Mouse (Mus musculus) limb, embryonic 14.5 days (tissue): ENCODE data around the gene Twsg1. TPM values are rescaled to one million over a fixed set of nuclear protein-coding genes. Genes with fewer than 3 reads are reported as not detected.
A peak's percentile ranks its signal among the peaks of the same experiment; 100 is the strongest.

Source experiments
- ATAC-seq: fragments of 200-750 bp; cut with Nextera tagmentation; 2 replicates; pipeline ENCODE4 v1.8.0; 2017; ENCODE audit warnings: low read depth, moderate number of reproducible peaks, moderate TSS enrichment; ENCODE audit not compliant: low FRiP score
- DNase-seq: peaks from one replicate; pipeline ENCODE4 v3.0.0-alpha.2; 2015; ENCODE audit warnings: low spot score
- H3K27ac ChIP-seq: fragments of 300-500 bp; sonication (generic); replicated peaks from 2 replicates; pipeline ENCODE4 v1.5.1; 2014; ENCODE audit warnings: low read depth, mild to moderate bottlenecking, low read length, moderate library complexity, mixed read lengths
- H3K27me3 ChIP-seq: fragments of 300-500 bp; sonication (generic); 2 replicates; pipeline ENCODE4 v1.6.1; 2014; ENCODE audit warnings: low read length, mixed read lengths; ENCODE audit not compliant: control insufficient read depth, insufficient read depth
- H3K36me3 ChIP-seq: fragments of 300-500 bp; sonication (generic); 2 replicates; pipeline ENCODE4 v1.6.1; 2014; ENCODE audit warnings: mild to moderate bottlenecking, low read length, moderate library complexity, mixed read lengths; ENCODE audit not compliant: control insufficient read depth, insufficient read depth
- H3K4me1 ChIP-seq: fragments of 300-500 bp; sonication (generic); 2 replicates; pipeline ENCODE4 v1.6.1; 2014; ENCODE audit warnings: antibody characterized with exemption, low read length, mixed read lengths; ENCODE audit not compliant: control insufficient read depth, insufficient read depth
- H3K4me2 ChIP-seq: fragments of 300-500 bp; sonication (generic); replicated peaks from 2 replicates; pipeline ENCODE4 v1.6.1; 2014; ENCODE audit warnings: low read depth, mild to moderate bottlenecking, low read length, moderate library complexity; ENCODE audit not compliant: severe bottlenecking
- H3K4me3 ChIP-seq: fragments of 300-500 bp; sonication (generic); replicated peaks from 2 replicates; pipeline ENCODE4 v1.5.1; 2014; ENCODE audit warnings: low read length
- H3K9ac ChIP-seq: fragments of 300-500 bp; sonication (generic); 2 replicates; pipeline ENCODE4 v1.6.1; 2014; ENCODE audit warnings: mild to moderate bottlenecking, low read depth, low read length, moderate library complexity; ENCODE audit not compliant: severe bottlenecking
- H3K9me3 ChIP-seq: fragments of 300-500 bp; sonication (generic); 2 replicates; pipeline ENCODE4 v1.6.1; 2016; ENCODE audit warnings: low read length; ENCODE audit not compliant: control insufficient read depth
- POLR2A ChIP-seq: fragments of 200-500 bp; IDR thresholded peaks from 2 replicates; pipeline ENCODE4 v1.8.0; 2012; ENCODE audit warnings: inconsistent platforms, mild to moderate bottlenecking, moderate library complexity, borderline replicate concordance; ENCODE audit not compliant: insufficient read depth, insufficient read length; ENCODE audit errors: extremely low read depth
- WGBS: fragments of 180-500 bp; shearing (Covaris S2); extraction: QIAGEN DNeasy Blood & Tissue Kit; methylation state at CpG from one replicate; pipeline ENCODE4 v1.1.7; 2014; 5-methylcytosine and 5-hydroxymethylcytosine counted together
- polyA plus RNA-seq, 2 experiments: library from polyadenylated mRNA; depleted of rRNA in 1 of 2; stranded (reverse) in 1 of 2; unstranded in 1 of 2; fragments of >200 nt; fragmentation: Nextera tagmentation in 1 of 2; extraction: Ambion mirVana in 1 of 2; gene quantifications; 2 replicates each; pipeline versions ENCODE4 v1.2.1 to v1.2.3; 2012 to 2014

Gene Twsg1
- polyA plus RNA-seq, 2 experiments, result 91.8 to 158 TPM

- DNase-seq (no peak), ATAC-seq (no peak)
- H3K9ac ChIP-seq, result no peak overlapping the region
- H3K27me3 ChIP-seq, result no peaks in the 10 kb centered on the region
- no peak overlapping the region for H3K4me3 ChIP-seq
- H3K4me1 ChIP-seq, result no peaks in the 10 kb centered on the region
- H3K36me3 ChIP-seq, result no peaks in the 10 kb centered on the region
- no peak for TF ChIP-seq POLR2A
- H3K27ac ChIP-seq, result no peak overlapping the region
- no peaks in the 10 kb centered on the region for H3K9me3 ChIP-seq
- whole genome bisulfite sequencing, result 88% methylated on average over 3 of the region's 3 CpGs
- H3K4me2 ChIP-seq, result no peak overlapping the region
Observed at GRCm38 (mm10) chr17:65956140-65956539, 5.1 kb upstream of the Twsg1 start.

- H3K9me3 ChIP-seq, result no peaks in the 10 kb centered on the region
- 71% methylated on average over 4 of the region's 4 CpGs for WGBS
- no peak overlapping the region for H3K4me2 ChIP-seq
- ATAC-seq (no peak), DNase-seq (no peak)
- H3K36me3 ChIP-seq, result no peaks in the 10 kb centered on the region
- no peak overlapping the region for H3K4me3 ChIP-seq
- H3K27me3 ChIP-seq, result no peaks in the 10 kb centered on the region
- no peak overlapping the region for H3K27ac ChIP-seq
- peaks cover 8% of the 10 kb centered on the region for H3K4me1 ChIP-seq
- TF ChIP-seq POLR2A, result no peak
- H3K9ac ChIP-seq, result no peak overlapping the region
Observed at GRCm38 (mm10) chr17:65953959-65954358, 2.9 kb upstream of the Twsg1 start.

- Histone ChIP-seq H3K9ac (no peak overlapping the region), H3K4me1 (peaks cover 8% of the 10 kb centered on the region), H3K4me2 (no peak overlapping the region), H3K4me3 (no peak overlapping the region), H3K9me3 (no peaks in the 10 kb centered on the region), H3K36me3 (peaks cover 7% of the 10 kb centered on the region), H3K27ac (no peak overlapping the region), H3K27me3 (no peaks in the 10 kb centered on the region)
- ATAC-seq, result no peak
- 78% methylated on average over 5 of the region's 5 CpGs for WGBS
- TF ChIP-seq POLR2A, result no peak
- DNase-seq, result no peak
Observed at GRCm38 (mm10) chr17:65952083-65952482, 1.1 kb upstream of the Twsg1 start.

- Histone ChIP-seq H3K4me1 (peaks cover 8% of the 10 kb centered on the region), H3K36me3 (peaks cover 23% of the 10 kb centered on the region), H3K27ac (peak overlapping the region; percentile 87; the same call in 1 of the 2 replicates), H3K27me3 (no peaks in the 10 kb centered on the region), H3K9me3 (no peaks in the 10 kb centered on the region), H3K4me2 (peak overlapping the region; percentile 60), H3K9ac (peak overlapping the region; percentile 98), H3K4me3 (peak overlapping the region; percentile 99)
- no peak for ATAC-seq
- DNase-seq, result no peak
- TF ChIP-seq POLR2A, result no peak
- 28% methylated on average over 7 of the region's 7 CpGs for WGBS
Observed at GRCm38 (mm10) chr17:65950183-65950582, 843 bp downstream of the Twsg1 start.

- DNase-seq (no peak), ATAC-seq (no peak)
- Histone ChIP-seq H3K27me3 (no peaks in the 10 kb centered on the region), H3K27ac (no peak overlapping the region), H3K9ac (no peak overlapping the region), H3K9me3 (no peaks in the 10 kb centered on the region), H3K4me2 (no peak overlapping the region), H3K36me3 (peaks cover 27% of the 10 kb centered on the region), H3K4me1 (peaks cover 8% of the 10 kb centered on the region), H3K4me3 (no peak overlapping the region)
- TF ChIP-seq POLR2A, result no peak
- WGBS, result 87% methylated on average over 8 of the region's 8 CpGs
Observed at GRCm38 (mm10) chr17:65947307-65947706, 3.7 kb downstream of the Twsg1 start.

GRCm38 (mm10) chr17:65945420-65945819 lies 5.6 kb downstream of the Twsg1 start:
- Histone ChIP-seq H3K27me3 (no peaks in the 10 kb centered on the region), H3K4me1 (peaks cover 8% of the 10 kb centered on the region), H3K36me3 (peaks cover 30% of the 10 kb centered on the region), H3K9me3 (no peaks in the 10 kb centered on the region), H3K9ac (no peak overlapping the region), H3K27ac (no peak overlapping the region), H3K4me2 (no peak overlapping the region), H3K4me3 (no peak overlapping the region)
- no peak for ATAC-seq
- WGBS, result 94% methylated on average over 2 of the region's 2 CpGs
- no peak for DNase-seq
- TF ChIP-seq POLR2A, result no peak
